Mouse (Mus musculus): ENCODE results near the gene Fignl2. TPM values are rescaled to one million over a fixed set of nuclear protein-coding genes. Genes with fewer than 3 reads are reported as not detected.
A peak's percentile ranks its signal among the peaks of the same experiment; 100 is the strongest.

Gene Fignl2
- polyA plus RNA-seq, 1 experiment from 2014 or later = not detected

GRCm38 (mm10) chr15:101095392-101095791 lies 17.0 kb upstream of the Fignl2 start:
- ATAC-seq (no peak), DNase-seq (ENCODE audit: low spot score) (no peak)
- no peak overlapping the region for H3K4me2 ChIP-seq (ENCODE audit: low read length)
- no peak overlapping the region for H3K27ac ChIP-seq (ENCODE audit: low read depth, low read length)
- no peak overlapping the region for H3K9ac ChIP-seq (ENCODE audit: low read length)
- no peaks in the 10 kb centered on the region for H3K9me3 ChIP-seq (replicated peaks; ENCODE audit: control insufficient read depth, low read length)
- H3K36me3 ChIP-seq (ENCODE audit: control insufficient read depth, insufficient read depth, low read length) = no peaks in the 10 kb centered on the region
- 63% methylated on average over 3 of the region's 3 CpGs for WGBS
- H3K4me3 ChIP-seq (ENCODE audit: low read depth, low read length) = no peak overlapping the region
- peaks cover 18% of the 10 kb centered on the region for H3K4me1 ChIP-seq (ENCODE audit: control insufficient read depth, insufficient read depth, low read length)
- no peaks in the 10 kb centered on the region; the same call in 1 of the 2 replicates for H3K27me3 ChIP-seq (replicated peaks; ENCODE audit: control insufficient read depth, insufficient read depth, low read length)

- H3K27ac ChIP-seq (ENCODE audit: low read depth, low read length) = no peak overlapping the region
- no peak overlapping the region for H3K4me2 ChIP-seq (ENCODE audit: low read length)
- no peaks in the 10 kb centered on the region for H3K36me3 ChIP-seq (ENCODE audit: control insufficient read depth, insufficient read depth, low read length)
- H3K4me3 ChIP-seq (ENCODE audit: low read depth, low read length) = no peak overlapping the region
- no peaks in the 10 kb centered on the region; the same call in 1 of the 2 replicates for H3K27me3 ChIP-seq (replicated peaks; ENCODE audit: control insufficient read depth, insufficient read depth, low read length)
- no peaks in the 10 kb centered on the region for H3K9me3 ChIP-seq (replicated peaks; ENCODE audit: control insufficient read depth, low read length)
- H3K4me1 ChIP-seq (ENCODE audit: control insufficient read depth, insufficient read depth, low read length) = peaks cover 18% of the 10 kb centered on the region
- WGBS = 74% methylated on average over 9 of the region's 9 CpGs
- DNase-seq (ENCODE audit: low spot score) (no peak), ATAC-seq (no peak)
- no peak overlapping the region for H3K9ac ChIP-seq (ENCODE audit: low read length)
Observed at GRCm38 (mm10) chr15:101094979-101095378, 16.6 kb upstream of the Fignl2 start.

GRCm38 (mm10) chr15:101093988-101094387 lies 15.6 kb upstream of the Fignl2 start:
- H3K9me3 ChIP-seq (replicated peaks; ENCODE audit: control insufficient read depth, low read length) = no peaks in the 10 kb centered on the region
- ATAC-seq (no peak), DNase-seq (ENCODE audit: low spot score) (no peak)
- H3K4me3 ChIP-seq (ENCODE audit: low read depth, low read length) = no peak overlapping the region
- 47% methylated on average over 6 of the region's 6 CpGs for WGBS
- H3K4me2 ChIP-seq (ENCODE audit: low read length) = no peak overlapping the region
- peaks cover 18% of the 10 kb centered on the region for H3K4me1 ChIP-seq (ENCODE audit: control insufficient read depth, insufficient read depth, low read length)
- no peak overlapping the region for H3K27ac ChIP-seq (ENCODE audit: low read depth, low read length)
- H3K9ac ChIP-seq (ENCODE audit: low read length) = no peak overlapping the region
- H3K36me3 ChIP-seq (ENCODE audit: control insufficient read depth, insufficient read depth, low read length) = no peaks in the 10 kb centered on the region
- H3K27me3 ChIP-seq (replicated peaks; ENCODE audit: control insufficient read depth, insufficient read depth, low read length) = no peaks in the 10 kb centered on the region; the same call in 1 of the 2 replicates

- H3K27ac ChIP-seq (ENCODE audit: low read depth, low read length) = 0 out of 2 replicates have a peak overlapping the region, but pooled peaks have one; percentile 21
- no peaks in the 10 kb centered on the region; the same call in 1 of the 2 replicates for H3K27me3 ChIP-seq (replicated peaks; ENCODE audit: control insufficient read depth, insufficient read depth, low read length)
- DNase-seq (ENCODE audit: low spot score) (peak; percentile 73), ATAC-seq (peak; percentile 88)
- H3K9me3 ChIP-seq (replicated peaks; ENCODE audit: control insufficient read depth, low read length) = no peaks in the 10 kb centered on the region
- 11% methylated on average over 25 of the region's 25 CpGs for WGBS
- H3K36me3 ChIP-seq (ENCODE audit: control insufficient read depth, insufficient read depth, low read length) = no peaks in the 10 kb centered on the region
- H3K9ac ChIP-seq (ENCODE audit: low read length) = 0 out of 2 replicates have a peak overlapping the region, but pooled peaks have one; percentile 37
- H3K4me1 ChIP-seq (ENCODE audit: control insufficient read depth, insufficient read depth, low read length) = peaks cover 14% of the 10 kb centered on the region
- no peak overlapping the region for H3K4me3 ChIP-seq (ENCODE audit: low read depth, low read length)
- peak overlapping the region; percentile 33 for H3K4me2 ChIP-seq (ENCODE audit: low read length)
Observed at GRCm38 (mm10) chr15:101092829-101093648, 14.7 kb upstream of the Fignl2 start.

- H3K27ac ChIP-seq (ENCODE audit: low read depth, low read length) = no peak overlapping the region
- H3K4me3 ChIP-seq (ENCODE audit: low read depth, low read length) = no peak overlapping the region
- peaks cover 10% of the 10 kb centered on the region for H3K4me1 ChIP-seq (ENCODE audit: control insufficient read depth, insufficient read depth, low read length)
- ATAC-seq (peak; percentile 38; the same call in 1 of the 2 replicates), DNase-seq (ENCODE audit: low spot score) (peak; percentile 20)
- WGBS = 32% methylated on average over 14 of the region's 14 CpGs
- no peaks in the 10 kb centered on the region for H3K9me3 ChIP-seq (replicated peaks; ENCODE audit: control insufficient read depth, low read length)
- H3K36me3 ChIP-seq (ENCODE audit: control insufficient read depth, insufficient read depth, low read length) = no peaks in the 10 kb centered on the region
- H3K4me2 ChIP-seq (ENCODE audit: low read length) = peak overlapping the region; percentile 33; the same call in 1 of the 2 replicates
- H3K9ac ChIP-seq (ENCODE audit: low read length) = 0 out of 2 replicates have a peak overlapping the region, but pooled peaks have one; percentile 37
- H3K27me3 ChIP-seq (replicated peaks; ENCODE audit: control insufficient read depth, insufficient read depth, low read length) = no peaks in the 10 kb centered on the region; the same call in 1 of the 2 replicates
Observed at GRCm38 (mm10) chr15:101092121-101092828, 13.9 kb upstream of the Fignl2 start.

- H3K4me1 ChIP-seq (ENCODE audit: control insufficient read depth, insufficient read depth, low read length) = peaks cover 10% of the 10 kb centered on the region
- H3K27ac ChIP-seq (ENCODE audit: low read depth, low read length) = no peak overlapping the region
- no peak for ATAC-seq
- WGBS = 94% methylated on average over 8 of the region's 8 CpGs
- H3K9ac ChIP-seq (ENCODE audit: low read length) = no peak overlapping the region
- no peaks in the 10 kb centered on the region for H3K36me3 ChIP-seq (ENCODE audit: control insufficient read depth, insufficient read depth, low read length)
- H3K9me3 ChIP-seq (replicated peaks; ENCODE audit: control insufficient read depth, low read length) = no peaks in the 10 kb centered on the region
- no peak overlapping the region for H3K4me3 ChIP-seq (ENCODE audit: low read depth, low read length)
- H3K27me3 ChIP-seq (replicated peaks; ENCODE audit: control insufficient read depth, insufficient read depth, low read length) = no peaks in the 10 kb centered on the region
- no peak overlapping the region for H3K4me2 ChIP-seq (ENCODE audit: low read length)
- DNase-seq (ENCODE audit: low spot score) = no peak
Observed at GRCm38 (mm10) chr15:101091551-101091950, 13.2 kb upstream of the Fignl2 start.

GRCm38 (mm10) chr15:101088291-101088690 lies 9.9 kb upstream of the Fignl2 start:
- ATAC-seq (no peak), DNase-seq (ENCODE audit: low spot score) (no peak)
- WGBS = 51% methylated on average over 4 of the region's 4 CpGs
- Histone ChIP-seq H3K27ac (ENCODE audit: low read depth, low read length) (no peak overlapping the region), H3K27me3 (replicated peaks; ENCODE audit: control insufficient read depth, insufficient read depth, low read length) (no peaks in the 10 kb centered on the region), H3K9me3 (replicated peaks; ENCODE audit: control insufficient read depth, low read length) (no peaks in the 10 kb centered on the region), H3K4me2 (ENCODE audit: low read length) (no peak overlapping the region), H3K9ac (ENCODE audit: low read length) (no peak overlapping the region), H3K4me1 (ENCODE audit: control insufficient read depth, insufficient read depth, low read length) (peaks cover 8% of the 10 kb centered on the region), H3K36me3 (ENCODE audit: control insufficient read depth, insufficient read depth, low read length) (no peaks in the 10 kb centered on the region), H3K4me3 (ENCODE audit: low read depth, low read length) (no peak overlapping the region)

GRCm38 (mm10) chr15:101086956-101087355 lies 8.6 kb upstream of the Fignl2 start:
- no peak overlapping the region for H3K27ac ChIP-seq (ENCODE audit: low read depth, low read length)
- ATAC-seq (no peak), DNase-seq (ENCODE audit: low spot score) (no peak)
- H3K27me3 ChIP-seq (replicated peaks; ENCODE audit: control insufficient read depth, insufficient read depth, low read length) = no peaks in the 10 kb centered on the region
- WGBS = 71% methylated on average over 3 of the region's 3 CpGs
- H3K4me2 ChIP-seq (ENCODE audit: low read length) = no peak overlapping the region
- H3K4me1 ChIP-seq (ENCODE audit: control insufficient read depth, insufficient read depth, low read length) = no peaks in the 10 kb centered on the region
- H3K4me3 ChIP-seq (ENCODE audit: low read depth, low read length) = no peak overlapping the region
- H3K9ac ChIP-seq (ENCODE audit: low read length) = no peak overlapping the region
- H3K36me3 ChIP-seq (ENCODE audit: control insufficient read depth, insufficient read depth, low read length) = no peaks in the 10 kb centered on the region
- no peaks in the 10 kb centered on the region for H3K9me3 ChIP-seq (replicated peaks; ENCODE audit: control insufficient read depth, low read length)
